Mouse (Mus musculus) liver, embryonic 14.5 days (tissue): ENCODE measurements at regions not wholly inside any gene's neighbourhood (a gene's known extent, or its start where the extent isn't known, plus 50 kb on each side); places are given as distances from the start of the nearest gene placed in this dataset.

Source experiments
- ATAC-seq: fragments of 200-750 bp; cut with Nextera tagmentation; 2 replicates; pipeline ENCODE4 v1.8.0; 2017; ENCODE audit warnings: moderate number of reproducible peaks, mild to moderate bottlenecking, moderate library complexity; ENCODE audit not compliant: insufficient read depth
- DNase-seq, 3 experiments: peaks; one replicate each; pipeline ENCODE4 v3.0.0-alpha.2; 2012 to 2013; ENCODE audit warnings: low read depth in 3 of 3, low spot score in 3 of 3
- H3K27ac ChIP-seq: fragments of 300-500 bp; sonication (generic); 2 replicates; pipeline ENCODE4 v1.5.1; 2014; ENCODE audit warnings: moderate library complexity, mild to moderate bottlenecking, control low read depth, inconsistent platforms
- H3K27me3 ChIP-seq: fragments of 300-500 bp; sonication (generic); 2 replicates; pipeline ENCODE4 v1.6.1; 2014; ENCODE audit warnings: mild to moderate bottlenecking, low read length, moderate library complexity; ENCODE audit not compliant: control insufficient read depth, insufficient read depth
- H3K36me3 ChIP-seq: fragments of 300-500 bp; sonication (generic); replicated peaks from 2 replicates; pipeline ENCODE4 v1.6.1; 2014; ENCODE audit warnings: low read depth; ENCODE audit not compliant: control insufficient read depth, insufficient read depth
- H3K4me1 ChIP-seq, 2 experiments: fragments of 200-500 bp in 1 of 2; fragments of 300-500 bp in 1 of 2; sonication (generic) in 1 of 2; replicated peaks; 2 replicates each; pipeline ENCODE4 v1.6.1; 2012 to 2014; ENCODE audit warnings: antibody characterized with exemption in 1 of 2, inconsistent platforms in 1 of 2, low read length in 1 of 2; ENCODE audit not compliant: control insufficient read depth in 2 of 2, insufficient read depth in 2 of 2
- H3K4me2 ChIP-seq: fragments of 300-500 bp; sonication (generic); 2 replicates; pipeline ENCODE4 v1.6.1; 2014; ENCODE audit warnings: low read depth, mild to moderate bottlenecking, control low read depth, moderate library complexity
- H3K4me3 ChIP-seq, 2 experiments: fragments of 200-500 bp in 1 of 2; fragments of 300-500 bp in 1 of 2; sonication (generic) in 1 of 2; 2 replicates each; pipeline ENCODE4 v1.5.1; 2012 to 2014; ENCODE audit warnings: low read depth in 2 of 2, low read length in 2 of 2, mild to moderate bottlenecking in 2 of 2, control low read depth in 1 of 2, inconsistent platforms in 1 of 2, moderate library complexity in 1 of 2; ENCODE audit not compliant: insufficient read depth in 1 of 2
- H3K9ac ChIP-seq: fragments of 300-500 bp; sonication (generic); replicated peaks from 2 replicates; pipeline ENCODE4 v1.6.1; 2014; ENCODE audit warnings: mild to moderate bottlenecking, control low read depth, moderate library complexity
- H3K9me3 ChIP-seq: fragments of 300-500 bp; sonication (generic); 2 replicates; pipeline ENCODE4 v1.6.1; 2016; ENCODE audit warnings: low read length, mixed read lengths; ENCODE audit not compliant: control insufficient read depth
- CTCF ChIP-seq: IDR thresholded peaks from 2 replicates; pipeline ENCODE4 v1.5.1; 2016; ENCODE audit warnings: antibody characterized with exemption, low read depth, control low read depth
- EP300 ChIP-seq: IDR thresholded peaks from 2 replicates; pipeline ENCODE4 v1.6.1; 2016; ENCODE audit warnings: antibody characterized with exemption, low read depth
- WGBS: fragments of 180-500 bp; shearing (Covaris S2); extraction: QIAGEN DNeasy Blood & Tissue Kit; methylation state at CpG from one replicate; pipeline ENCODE4 v1.1.7; 2014; ENCODE audit not compliant: insufficient replicate concordance; 5-methylcytosine and 5-hydroxymethylcytosine counted together

- 51% methylated on average over 1 of the region's 1 CpGs for WGBS
- H3K4me1 ChIP-seq: no peaks in the 10 kb centered on the region
- H3K4me2 ChIP-seq: no peak overlapping the region
Measured at GRCm38 (mm10) chr15:24778234-24778633, 635.3 kb downstream of the Basp1 start.

GRCm38 (mm10) chr15:24751480-24752157, 661.9 kb downstream of the Basp1 start:
- WGBS: 30% methylated on average over 2 of the region's 2 CpGs

More at GRCm38 (mm10) chr15:24778234-24778633, 635.3 kb downstream of the Basp1 start:
- ATAC-seq: no peak
- no peak for DNase-seq
- no peaks in the 10 kb centered on the region for H3K27me3 ChIP-seq
- H3K27ac ChIP-seq: no peak overlapping the region
- no peak overlapping the region for H3K4me3 ChIP-seq
- TF ChIP-seq EP300: no peak
- H3K36me3 ChIP-seq: no peaks in the 10 kb centered on the region
- no peaks in the 10 kb centered on the region for H3K9me3 ChIP-seq
- H3K9ac ChIP-seq: no peak overlapping the region

GRCm38 (mm10) chr15:24743240-24743639, 670.3 kb downstream of the Basp1 start:
- Histone ChIP-seq H3K4me2 (no peak overlapping the region), H3K27ac (no peak overlapping the region), H3K9ac (no peak overlapping the region), H3K4me3 (no peak overlapping the region), H3K9me3 (no peaks in the 10 kb centered on the region), H3K36me3 (no peaks in the 10 kb centered on the region), H3K4me1 (no peaks in the 10 kb centered on the region), H3K27me3 (no peaks in the 10 kb centered on the region)
- ATAC-seq (no peak), DNase-seq (no peak)
- TF ChIP-seq CTCF (no peak), EP300 (no peak)
- WGBS: 47% methylated on average over 6 of the region's 6 CpGs

More at GRCm38 (mm10) chr15:24751480-24752157, 661.9 kb downstream of the Basp1 start:
- Histone ChIP-seq H3K4me2 (no peak overlapping the region), H3K36me3 (no peaks in the 10 kb centered on the region), H3K27me3 (no peaks in the 10 kb centered on the region), H3K4me1 (no peaks in the 10 kb centered on the region), H3K9ac (no peak overlapping the region), H3K9me3 (no peaks in the 10 kb centered on the region), H3K4me3 (no peak overlapping the region), H3K27ac (no peak overlapping the region)
- TF ChIP-seq EP300: no peak
- TF ChIP-seq CTCF: no peak
- no peak for DNase-seq
- no peak for ATAC-seq

GRCm38 (mm10) chr15:24725170-24725569, 688.4 kb downstream of the Basp1 start:
- Histone ChIP-seq H3K4me1 (no peaks in the 10 kb centered on the region), H3K4me3 (no peak overlapping the region), H3K4me2 (no peak overlapping the region), H3K36me3 (no peaks in the 10 kb centered on the region), H3K9ac (no peak overlapping the region), H3K9me3 (no peaks in the 10 kb centered on the region), H3K27ac (no peak overlapping the region), H3K27me3 (no peaks in the 10 kb centered on the region)
- DNase-seq (no peak), ATAC-seq (no peak)
- WGBS: 68% methylated on average over 4 of the region's 4 CpGs
- TF ChIP-seq CTCF: no peak

GRCm38 (mm10) chr15:24724664-24725063, 688.9 kb downstream of the Basp1 start:
- no peaks in the 10 kb centered on the region for H3K27me3 ChIP-seq
- no peak overlapping the region for H3K9ac ChIP-seq
- no peaks in the 10 kb centered on the region for H3K9me3 ChIP-seq
- ATAC-seq: no peak
- 34% methylated on average over 4 of the region's 4 CpGs for WGBS
- DNase-seq: no peak
- no peaks in the 10 kb centered on the region for H3K36me3 ChIP-seq
- no peak for TF ChIP-seq EP300
- TF ChIP-seq CTCF: 0 out of 2 replicates have a peak, but pooled peaks have one; percentile 23
- H3K4me1 ChIP-seq: no peaks in the 10 kb centered on the region
- H3K4me3 ChIP-seq: no peak overlapping the region
- H3K27ac ChIP-seq: no peak overlapping the region
- H3K4me2 ChIP-seq: no peak overlapping the region
